Mouse (Mus musculus) heart, adult 18-20 months (tissue): ENCODE results near the gene Aldh3a1. TPM values are rescaled to one million over a fixed set of nuclear protein-coding genes. Genes with fewer than 3 reads are reported as not detected.

Source experiments
- DNase-seq, 2 experiments: peaks; one replicate each; pipeline ENCODE4 v3.0.0; 2021 to 2022; ENCODE audit warnings: mixed read lengths in 1 of 2
- total RNA-seq, 2 experiments: library from RNA; stranded (reverse); gene quantifications; 2 replicates each; pipeline ENCODE4 v1.2.3; 2021

Gene Aldh3a1
- total RNA-seq, 2 experiments from 2014 or later = 0.60 to 2.9 TPM

- DNase-seq = no peak
Observed at GRCm38 (mm10) chr11:61236015-61236414, 28.7 kb downstream of the Aldh3a1 start.

- DNase-seq = no peak
Observed at GRCm38 (mm10) chr11:61244406-61244805, 37.1 kb downstream of the Aldh3a1 start.

GRCm38 (mm10) chr11:61251741-61252140, 44.4 kb downstream of the Aldh3a1 start:
- DNase-seq = no peak

GRCm38 (mm10) chr11:61252807-61253206, 45.5 kb downstream of the Aldh3a1 start:
- no peak for DNase-seq

GRCm38 (mm10) chr11:61259106-61259505, 51.8 kb downstream of the Aldh3a1 start:
- DNase-seq = no peak

GRCm38 (mm10) chr11:61262516-61262915, 55.2 kb downstream of the Aldh3a1 start:
- DNase-seq = no peak

GRCm38 (mm10) chr11:61263841-61264240, 56.5 kb downstream of the Aldh3a1 start:
- no peak for DNase-seq

- DNase-seq = peak; percentile 98 to 99
Observed at GRCm38 (mm10) chr11:61266551-61267533, 59.5 kb downstream of the Aldh3a1 start, which contains the start of gene Aldh3a2. Aldh3a2 (minus strand) TSS chr11:61267464.

Other genes with a start within 250 kb of the Aldh3a1 start
- gene Kcnj12, start 185.0 kb upstream of the Aldh3a1 start, total RNA-seq = 10 to 100 TPM; 22.1 to 23.4 TPM
- 1 to 10 TPM in 1 of 2 experiments, under 1 TPM in 1; 0.50 to 1.5 TPM for gene Tnfrsf13b, start 80.8 kb upstream of the Aldh3a1 start, total RNA-seq
- 10 to 100 TPM; 26.2 to 27.6 TPM for gene Usp22, start 32.5 kb upstream of the Aldh3a1 start, total RNA-seq
- 10 to 100 TPM; 32.0 to 39.0 TPM for gene Aldh3a2, start 59.9 kb downstream of the Aldh3a1 start, total RNA-seq
- gene Slc47a2, start 135.3 kb downstream of the Aldh3a1 start, total RNA-seq = not detected
- gene Slc47a1, start 170.8 kb downstream of the Aldh3a1 start, total RNA-seq = 10 to 100 TPM; 23.6 to 26.1 TPM
- gene Rnf112, start 246.6 kb downstream of the Aldh3a1 start, total RNA-seq = under 1 TPM in 1 of 2 experiments, not detected in 1; 0.15 TPM